Mouse (Mus musculus) left cerebral cortex, postnatal 10 days (tissue): ENCODE measurements around the gene Lingo2. TPM values are rescaled to one million over a fixed set of nuclear protein-coding genes. Genes with fewer than 3 reads are reported as not detected.
"Not testable (repeated sequence)": the region's sequence is repeated elsewhere in the genome, so short reads cannot be mapped to it uniquely, and the experiment has no call there.

Experiments
- DNase-seq, 2 experiments: peaks; one replicate each; pipeline ENCODE4 v3.0.0; 2021 to 2022; ENCODE audit warnings: low spot score in 2 of 2, mixed read lengths in 1 of 2; ENCODE audit errors: extremely low spot score in 1 of 2
- intact Hi-C: fragments of 180-260 bp; cut with DNase I; formaldehyde crosslinking; loops from one replicate; pipeline ENCODE4 v1.15.1; 2025
- microRNA-seq: library from miRNA; unstranded; fragments of <30 nt; microRNA quantifications from one replicate; pipeline ENCODE4 v1.2.0, GENCODE M21; 2022
- total RNA-seq, 2 experiments: library from RNA; stranded (reverse); gene quantifications; 2 replicates each; pipeline ENCODE4 v1.2.3; 2021

Lingo2 gene
- total RNA-seq, 2 experiments from 2014 or later: 88.1 to 91.8 TPM

GRCm38 (mm10) chr4:35766905-35767304 is 1184.6 kb downstream of the Lingo2 start:
- no peak for DNase-seq
- intact Hi-C loops: no loop called here

- intact Hi-C loops: no loop called here
- DNase-seq: no peak
Measured at GRCm38 (mm10) chr4:35761181-35761580, 1190.4 kb downstream of the Lingo2 start.

GRCm38 (mm10) chr4:35752121-35752860 is 1199.3 kb downstream of the Lingo2 start:
- DNase-seq: no peak
- intact Hi-C loops: no loop called here

GRCm38 (mm10) chr4:35746693-35747092 is 1204.9 kb downstream of the Lingo2 start:
- no peak for DNase-seq
- intact Hi-C loops: no loop called here

GRCm38 (mm10) chr4:35724774-35725173 is 1226.8 kb downstream of the Lingo2 start:
- intact Hi-C loops: no loop called here

GRCm38 (mm10) chr4:35704126-35704525 is 1247.4 kb downstream of the Lingo2 start:
- intact Hi-C loops: no loop called here
- DNase-seq: no peak

More at GRCm38 (mm10) chr4:35724774-35725173, 1226.8 kb downstream of the Lingo2 start:
- no peak for DNase-seq

GRCm38 (mm10) chr4:35702661-35703060 is 1248.9 kb downstream of the Lingo2 start:
- DNase-seq: no peak
- intact Hi-C loops: no loop called here

GRCm38 (mm10) chr4:35695137-35695522 is 1256.4 kb downstream of the Lingo2 start:
- no peak for DNase-seq
- intact Hi-C loops: no loop called here

GRCm38 (mm10) chr4:35694360-35695136 is 1257.0 kb downstream of the Lingo2 start:
- intact Hi-C loops: no loop called here
- DNase-seq: no peak

GRCm38 (mm10) chr4:35690521-35690920 is 1261.0 kb downstream of the Lingo2 start:
- no peak for DNase-seq
- intact Hi-C loops: no loop called here

- intact Hi-C loops, DNase-seq: not testable (repeated sequence)
Measured at GRCm38 (mm10) chr4:35688498-35689240, 1262.9 kb downstream of the Lingo2 start.

Small RNAs within 50 kb of the gene (microRNA-seq; reads per million reads assigned to microRNA genes)
- gene Mir873a (not detected), gene Mir873b (not detected), gene Mir876 (not detected)
